Mouse (Mus musculus) kidney, embryonic 14.5 days (tissue): ENCODE results near the gene Crb1. TPM values are rescaled to one million over a fixed set of nuclear protein-coding genes. Genes with fewer than 3 reads are reported as not detected.

ENCODE experiments used
- ATAC-seq: fragments of 200-750 bp; cut with Nextera tagmentation; 2 replicates; pipeline ENCODE4 v1.8.0; 2017; ENCODE audit warnings: moderate number of reproducible peaks, mild to moderate bottlenecking, moderate TSS enrichment, moderate library complexity; ENCODE audit not compliant: low FRiP score, low TSS enrichment
- H3K27ac ChIP-seq: fragments of 300-500 bp; sonication (generic); 2 replicates; pipeline ENCODE4 v1.5.1; 2014; ENCODE audit warnings: low read depth, mild to moderate bottlenecking, low read length, moderate library complexity, mixed read lengths
- H3K27me3 ChIP-seq: fragments of 300-500 bp; sonication (generic); 2 replicates; pipeline ENCODE4 v1.6.1; 2014; ENCODE audit warnings: mild to moderate bottlenecking, low read length; ENCODE audit not compliant: control insufficient read depth, insufficient read depth
- H3K36me3 ChIP-seq: fragments of 300-500 bp; sonication (generic); 2 replicates; pipeline ENCODE4 v1.6.1; 2014; ENCODE audit warnings: low read length, mixed read lengths; ENCODE audit not compliant: control insufficient read depth, insufficient read depth
- H3K4me1 ChIP-seq: fragments of 300-500 bp; sonication (generic); 2 replicates; pipeline ENCODE4 v1.6.1; 2014; ENCODE audit warnings: low read length, mixed read lengths; ENCODE audit not compliant: control insufficient read depth, insufficient read depth
- H3K4me2 ChIP-seq: fragments of 300-500 bp; sonication (generic); replicated peaks from 2 replicates; pipeline ENCODE4 v1.6.1; 2014; ENCODE audit warnings: low read depth, mild to moderate bottlenecking, low read length
- H3K4me3 ChIP-seq: fragments of 300-500 bp; sonication (generic); 2 replicates; pipeline ENCODE4 v1.5.1; 2014; ENCODE audit warnings: mild to moderate bottlenecking, low read length
- H3K9ac ChIP-seq: fragments of 300-500 bp; sonication (generic); 2 replicates; pipeline ENCODE4 v1.6.1; 2014; ENCODE audit warnings: low read depth, mild to moderate bottlenecking, low read length, moderate library complexity
- H3K9me3 ChIP-seq: fragments of 300-500 bp; sonication (generic); 2 replicates; pipeline ENCODE4 v1.6.1; 2016; ENCODE audit warnings: low read length; ENCODE audit not compliant: control insufficient read depth
- WGBS: fragments of 180-500 bp; shearing (Covaris S2); extraction: QIAGEN DNeasy Blood & Tissue Kit; methylation state at CpG from one replicate; pipeline ENCODE4 v1.1.7; 2014; 5-methylcytosine and 5-hydroxymethylcytosine counted together
- polyA plus RNA-seq: library from polyadenylated mRNA; unstranded; fragments of >200 nt; fragmentation: Nextera tagmentation; extraction: Ambion mirVana; gene quantifications from 2 replicates; pipeline ENCODE4 v1.2.1, GENCODE M21; 2014

Crb1 gene
- polyA plus RNA-seq, 1 experiment from 2014 or later, result 0.14 TPM

DNA sequence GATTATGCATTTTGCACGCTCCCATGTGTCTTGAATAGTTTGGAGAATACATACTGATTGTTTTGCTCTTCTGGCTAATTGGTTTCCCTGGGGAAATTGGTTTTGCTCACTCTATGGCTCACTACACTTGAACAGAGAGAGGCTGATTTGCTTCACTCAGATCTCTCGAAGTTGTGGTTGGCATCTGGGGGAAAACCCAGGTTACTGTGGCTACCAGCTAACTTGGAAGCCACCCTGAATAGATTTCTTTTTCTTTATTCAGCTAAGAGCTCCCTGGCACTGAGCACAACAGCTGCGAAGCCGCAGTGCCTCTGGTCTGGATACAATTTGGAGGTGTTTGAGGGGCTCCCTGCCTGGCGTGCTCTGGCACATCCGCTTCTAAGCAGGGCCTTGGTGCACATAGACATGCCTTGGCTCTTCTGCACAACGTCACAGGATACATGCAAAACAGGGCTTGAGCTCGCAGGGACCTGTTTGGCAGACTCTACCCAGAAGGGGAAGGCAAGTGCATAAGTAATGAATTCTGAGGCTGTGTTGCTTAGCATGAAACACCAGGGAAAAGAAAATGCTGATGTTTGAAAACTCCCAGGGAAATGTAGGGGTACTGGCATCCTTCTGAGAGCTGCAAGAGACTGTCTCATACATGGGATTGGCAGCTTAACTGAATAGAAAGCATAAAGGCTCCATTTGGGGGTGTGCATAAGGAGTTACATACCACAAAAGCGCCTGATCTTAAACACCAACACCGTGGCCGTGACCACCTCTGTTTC lies 30.1 kb downstream of the Crb1 start:
- Histone ChIP-seq H3K36me3 (no peaks in the 10 kb centered on the region), H3K4me2 (no peak overlapping the region), H3K4me3 (no peak overlapping the region), H3K9me3 (no peaks in the 10 kb centered on the region), H3K4me1 (no peaks in the 10 kb centered on the region), H3K9ac (no peak overlapping the region), H3K27ac (no peak overlapping the region; the same call in 1 of the 2 replicates), H3K27me3 (no peaks in the 10 kb centered on the region)
- peak; percentile 49; the same call in 1 of the 2 replicates for ATAC-seq
- WGBS, result 74% methylated on average over 11 of the region's 11 CpGs

DNA sequence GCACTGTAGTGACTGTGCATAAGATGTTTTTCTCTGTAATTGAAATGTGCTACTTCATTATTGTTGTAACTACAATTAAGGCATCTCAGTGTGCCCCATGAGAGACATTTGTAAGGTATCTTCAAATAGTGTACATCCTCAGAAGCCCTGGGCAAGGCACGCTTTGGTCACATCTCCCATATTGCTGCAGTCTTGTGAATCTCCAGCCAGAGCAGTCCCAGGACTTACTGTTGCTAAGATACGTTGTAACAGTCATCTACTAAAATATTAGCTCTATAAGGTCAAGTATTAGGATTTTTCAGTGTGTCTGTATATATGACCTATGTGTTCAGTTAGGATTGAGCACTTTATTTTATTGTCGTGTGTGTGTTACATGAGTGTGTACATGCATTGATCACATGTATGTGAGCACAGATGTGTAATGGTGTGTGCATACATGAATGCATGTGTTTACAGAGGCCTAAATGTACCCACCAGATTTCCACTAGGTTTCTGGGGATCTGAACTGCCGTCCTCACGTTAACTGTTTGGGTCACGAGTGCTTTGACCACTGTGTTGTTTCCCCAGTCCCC lies 30.8 kb downstream of the Crb1 start:
- Histone ChIP-seq H3K27ac (no peak overlapping the region), H3K4me1 (no peaks in the 10 kb centered on the region), H3K9me3 (no peaks in the 10 kb centered on the region), H3K4me2 (no peak overlapping the region), H3K36me3 (no peaks in the 10 kb centered on the region), H3K4me3 (no peak overlapping the region), H3K9ac (no peak overlapping the region), H3K27me3 (no peaks in the 10 kb centered on the region)
- ATAC-seq, result no peak
- 80% methylated on average over 6 of the region's 6 CpGs for WGBS

DNA sequence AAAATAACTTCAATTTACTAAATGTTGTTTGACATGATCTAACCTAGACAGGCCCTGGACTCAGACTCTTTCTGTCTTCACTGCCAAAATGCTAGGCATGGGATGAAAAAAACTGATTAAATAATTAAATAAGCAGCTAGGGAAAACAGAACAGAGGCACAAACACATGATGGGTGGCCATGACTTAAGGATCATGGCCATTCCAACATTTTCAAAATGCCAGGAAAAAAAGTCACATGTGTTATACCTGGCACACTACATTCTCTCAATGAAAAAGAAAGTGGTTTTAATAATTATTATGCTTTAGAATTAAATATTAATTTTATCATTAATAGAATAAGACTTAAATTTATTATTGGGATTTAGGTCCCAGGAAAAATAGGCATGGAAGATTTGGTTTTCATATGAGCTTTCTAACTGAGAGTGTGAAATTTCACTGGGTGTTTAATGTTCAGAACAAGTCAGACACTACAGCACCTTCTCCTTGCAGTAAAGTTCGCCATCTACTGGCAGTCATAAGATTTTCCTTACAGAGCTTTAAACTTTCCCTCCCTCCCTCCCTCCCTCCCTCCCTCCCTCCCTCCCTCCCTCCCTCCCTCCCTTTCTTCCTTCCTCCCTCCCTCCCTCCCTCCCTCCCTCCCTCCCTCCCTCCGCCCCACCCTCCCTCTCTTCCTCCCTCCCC lies 36.6 kb downstream of the Crb1 start:
- no peak overlapping the region for H3K27ac ChIP-seq
- no peaks in the 10 kb centered on the region for H3K27me3 ChIP-seq
- H3K4me2 ChIP-seq, result no peak overlapping the region
- H3K9ac ChIP-seq, result no peak overlapping the region
- H3K9me3 ChIP-seq, result no peaks in the 10 kb centered on the region
- ATAC-seq, result peak; percentile 81; the same call in 1 of the 2 replicates
- H3K36me3 ChIP-seq, result no peaks in the 10 kb centered on the region
- no peaks in the 10 kb centered on the region for H3K4me1 ChIP-seq
- no peak overlapping the region for H3K4me3 ChIP-seq
- whole genome bisulfite sequencing, result 0% methylated on average over 1 of the region's 2 CpGs

DNA sequence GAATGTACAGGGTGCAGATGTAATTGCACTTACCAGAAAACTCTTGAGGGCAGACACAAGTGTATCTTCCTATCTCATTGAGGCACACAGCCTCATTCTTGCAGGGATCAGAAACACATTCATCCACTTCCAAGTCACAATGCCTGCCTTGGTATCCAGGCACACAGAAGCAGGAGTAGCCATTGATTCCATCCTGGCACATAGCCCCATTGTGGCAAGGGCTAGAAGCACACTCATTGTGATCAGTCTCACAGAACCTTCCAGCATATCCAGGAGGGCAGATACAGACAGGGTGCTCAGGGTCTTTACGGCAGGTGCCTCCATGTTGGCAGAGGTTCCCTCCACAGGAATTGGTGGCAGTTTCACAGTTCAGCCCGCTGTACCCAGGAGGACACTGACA lies 39.9 kb downstream of the Crb1 start:
- no peak overlapping the region for H3K27ac ChIP-seq
- H3K4me3 ChIP-seq, result no peak overlapping the region
- no peaks in the 10 kb centered on the region for H3K9me3 ChIP-seq
- no peak for ATAC-seq
- H3K36me3 ChIP-seq, result no peaks in the 10 kb centered on the region
- no peaks in the 10 kb centered on the region for H3K27me3 ChIP-seq
- H3K4me1 ChIP-seq, result no peaks in the 10 kb centered on the region
- H3K4me2 ChIP-seq, result no peak overlapping the region
- H3K9ac ChIP-seq, result no peak overlapping the region
- WGBS, result 81% methylated on average over 2 of the region's 2 CpGs

DNA sequence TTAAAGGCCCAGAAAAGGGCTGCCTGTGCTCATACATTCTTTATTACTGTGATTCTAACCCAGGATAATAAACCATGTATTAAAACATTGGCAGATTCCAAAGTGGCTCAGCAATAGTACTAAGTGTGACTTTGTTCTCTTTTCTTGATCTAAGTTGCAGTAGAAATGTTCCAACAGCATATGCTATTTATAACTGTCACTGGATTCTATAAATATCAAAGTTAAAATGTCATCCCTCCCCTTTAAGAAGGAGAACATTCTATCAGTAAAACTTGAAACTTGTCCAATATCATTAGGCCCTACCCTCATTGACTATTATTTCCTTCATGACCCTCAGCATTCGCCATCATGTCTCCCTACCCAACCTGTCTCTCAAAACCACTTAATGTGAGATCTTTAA lies 48.1 kb downstream of the Crb1 start:
- 54% methylated on average over 1 of the region's 1 CpGs for WGBS
- ATAC-seq, result no peak
- Histone ChIP-seq H3K27me3 (no peaks in the 10 kb centered on the region), H3K9ac (no peak overlapping the region), H3K4me1 (no peaks in the 10 kb centered on the region), H3K27ac (no peak overlapping the region), H3K9me3 (no peaks in the 10 kb centered on the region), H3K36me3 (no peaks in the 10 kb centered on the region), H3K4me2 (no peak overlapping the region), H3K4me3 (no peak overlapping the region)

DNA sequence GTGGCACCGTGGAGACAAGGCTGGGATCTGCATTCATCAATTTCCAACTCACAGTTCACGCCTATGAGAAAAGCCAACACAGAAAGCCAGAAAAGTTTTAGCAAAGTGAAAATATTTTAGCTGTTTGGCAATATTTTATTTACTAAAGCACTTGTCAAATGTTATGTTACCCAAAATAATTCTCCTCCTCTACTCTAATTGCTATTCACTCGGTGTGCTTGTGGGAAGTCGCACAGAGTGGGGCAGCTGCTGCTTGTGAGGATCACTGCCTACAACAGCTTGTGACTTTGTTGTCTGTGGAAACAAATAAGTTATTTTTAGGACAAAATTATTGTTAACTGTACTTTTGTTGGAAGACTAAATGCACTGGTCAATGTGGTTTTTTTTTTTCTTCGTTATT lies 48.6 kb downstream of the Crb1 start:
- Histone ChIP-seq H3K9ac (no peak overlapping the region), H3K4me1 (no peaks in the 10 kb centered on the region), H3K4me2 (no peak overlapping the region), H3K27ac (no peak overlapping the region), H3K27me3 (no peaks in the 10 kb centered on the region), H3K36me3 (no peaks in the 10 kb centered on the region), H3K9me3 (no peaks in the 10 kb centered on the region), H3K4me3 (no peak overlapping the region)
- WGBS, result 75% methylated on average over 5 of the region's 5 CpGs
- no peak for ATAC-seq

DNA sequence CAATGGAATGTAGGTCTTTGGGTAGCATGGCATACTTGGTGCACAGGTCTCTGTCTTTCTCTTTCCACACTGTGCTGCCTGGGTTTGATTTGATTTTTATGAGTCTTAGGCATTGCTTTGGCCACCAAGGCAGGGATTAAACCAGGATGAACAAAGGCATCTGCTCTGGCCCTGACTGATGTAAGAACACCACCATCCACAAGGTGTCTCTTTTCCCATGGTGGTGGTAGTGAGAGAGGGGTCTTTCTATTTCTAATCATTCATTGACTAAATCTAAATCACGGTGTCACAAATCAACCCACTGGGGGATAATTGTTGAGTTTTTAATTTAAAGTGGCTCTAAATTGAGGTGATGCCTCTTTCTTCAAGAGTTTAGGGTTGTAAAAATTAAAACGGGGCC lies 51.5 kb downstream of the Crb1 start:
- ATAC-seq, result no peak
- WGBS, result 69% methylated on average over 2 of the region's 2 CpGs
- Histone ChIP-seq H3K9ac (no peak overlapping the region), H3K36me3 (no peaks in the 10 kb centered on the region), H3K4me2 (no peak overlapping the region), H3K27me3 (no peaks in the 10 kb centered on the region), H3K4me3 (no peak overlapping the region), H3K4me1 (no peaks in the 10 kb centered on the region), H3K27ac (no peak overlapping the region), H3K9me3 (no peaks in the 10 kb centered on the region)

DNA sequence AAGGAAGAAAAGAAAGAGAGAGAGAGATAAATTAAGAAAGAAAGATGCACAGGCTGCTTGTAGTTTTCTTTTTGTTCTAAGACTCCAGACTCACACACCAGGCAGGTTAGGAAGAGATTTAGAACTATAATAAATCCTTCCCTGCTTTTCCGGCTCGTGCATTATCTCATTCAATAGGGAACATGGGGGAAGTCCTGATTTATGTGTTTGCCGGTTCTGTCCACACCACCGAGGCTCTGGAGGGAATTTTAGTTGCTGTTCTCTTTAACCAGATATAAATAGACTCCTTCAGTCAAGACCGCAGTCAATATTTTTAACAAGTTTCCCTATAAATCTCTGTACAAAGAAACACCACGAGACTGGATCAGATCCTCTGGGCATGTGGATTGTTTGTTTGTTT lies 57.1 kb downstream of the Crb1 start:
- ATAC-seq, result peak; percentile 72; the same call in 1 of the 2 replicates
- H3K27ac ChIP-seq, result no peak overlapping the region
- no peaks in the 10 kb centered on the region for H3K9me3 ChIP-seq
- H3K4me2 ChIP-seq, result no peak overlapping the region
- H3K4me3 ChIP-seq, result no peak overlapping the region
- no peaks in the 10 kb centered on the region for H3K27me3 ChIP-seq
- H3K9ac ChIP-seq, result no peak overlapping the region
- H3K36me3 ChIP-seq, result no peaks in the 10 kb centered on the region
- H3K4me1 ChIP-seq, result no peaks in the 10 kb centered on the region
- 23% methylated on average over 6 of the region's 6 CpGs for WGBS

DNA sequence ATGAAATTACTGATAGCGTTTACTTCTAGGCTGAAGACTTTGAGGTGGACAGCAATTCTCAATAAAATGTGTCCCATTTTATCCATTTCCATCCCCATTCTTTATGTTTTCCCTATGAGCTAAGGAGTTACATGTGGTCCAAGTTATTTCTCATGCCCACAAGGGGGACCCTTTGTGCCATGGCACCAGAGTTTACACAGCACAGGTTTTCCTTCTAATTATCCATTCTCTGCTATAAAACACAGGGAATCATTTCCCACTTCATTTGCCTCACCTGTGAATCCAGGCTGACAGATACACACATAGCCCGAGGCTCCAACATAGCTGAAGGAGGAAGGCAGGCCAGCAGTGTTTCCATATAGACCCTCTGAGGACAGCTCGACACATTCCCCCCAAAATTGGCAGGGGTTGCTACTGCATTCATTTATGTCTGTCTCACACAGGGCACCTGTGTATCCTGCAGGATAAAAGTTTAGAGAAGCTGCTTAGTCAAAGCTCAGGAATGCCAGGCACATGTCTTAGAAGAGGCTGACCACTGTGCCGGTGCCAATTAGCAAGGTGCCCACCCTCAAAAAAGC lies 62.5 kb downstream of the Crb1 start:
- WGBS, result 86% methylated on average over 4 of the region's 4 CpGs

More for the DNA sequence above, 62.5 kb downstream of the Crb1 start:
- H3K4me3 ChIP-seq, result no peak overlapping the region
- no peaks in the 10 kb centered on the region for H3K27me3 ChIP-seq
- no peaks in the 10 kb centered on the region for H3K4me1 ChIP-seq
- no peak overlapping the region for H3K9ac ChIP-seq
- H3K4me2 ChIP-seq, result no peak overlapping the region
- H3K36me3 ChIP-seq, result no peaks in the 10 kb centered on the region
- no peaks in the 10 kb centered on the region for H3K9me3 ChIP-seq
- peak; percentile 66; the same call in 1 of the 2 replicates for ATAC-seq
- no peak overlapping the region for H3K27ac ChIP-seq
